Mouse (Mus musculus) hindbrain, embryonic 10.5 days (tissue): ENCODE data around the gene Adgrl1. TPM values are rescaled to one million over a fixed set of nuclear protein-coding genes. Genes with fewer than 3 reads are reported as not detected.

ENCODE experiments used
- DNase-seq: peaks from one replicate; pipeline ENCODE4 v3.0.0-alpha.2; 2017; ENCODE audit warnings: low spot score
- H3K27ac ChIP-seq: fragments of 300-500 bp; sonication (generic); 2 replicates; pipeline ENCODE4 v1.5.1; 2016; ENCODE audit warnings: mild to moderate bottlenecking, moderate library complexity
- H3K27me3 ChIP-seq: fragments of 300-500 bp; sonication (generic); 2 replicates; pipeline ENCODE4 v1.6.1; 2016; ENCODE audit warnings: mild to moderate bottlenecking; ENCODE audit not compliant: poor library complexity, insufficient read depth, severe bottlenecking
- H3K36me3 ChIP-seq: fragments of 300-500 bp; sonication (generic); 2 replicates; pipeline ENCODE4 v1.6.1; 2016; ENCODE audit warnings: mild to moderate bottlenecking, moderate library complexity
- H3K4me1 ChIP-seq: fragments of 300-500 bp; sonication (generic); replicated peaks from 2 replicates; pipeline ENCODE4 v1.6.1; 2016; ENCODE audit warnings: mild to moderate bottlenecking
- H3K4me3 ChIP-seq: fragments of 300-500 bp; sonication (generic); 2 replicates; pipeline ENCODE4 v1.5.1; 2016; ENCODE audit warnings: mild to moderate bottlenecking, moderate library complexity
- H3K9me3 ChIP-seq: fragments of 300-500 bp; sonication (generic); 2 replicates; pipeline ENCODE4 v1.6.1; 2016; ENCODE audit warnings: mild to moderate bottlenecking, moderate library complexity
- WGBS: fragments of 180-500 bp; shearing (Covaris S2); methylation state at CpG from one replicate; pipeline ENCODE4 v1.1.7; 2016; 5-methylcytosine and 5-hydroxymethylcytosine counted together
- polyA plus RNA-seq: library from polyadenylated mRNA; unstranded; fragments of >200 nt; fragmentation: Nextera tagmentation; extraction: Ambion mirVana; gene quantifications from 2 replicates; pipeline ENCODE4 v1.2.1, GENCODE M21; 2016

Gene Adgrl1
- polyA plus RNA-seq, 1 experiment from 2014 or later: 15.4 TPM

GRCm38 (mm10) chr8:83911809-83912731 lies 12.2 kb downstream of the Adgrl1 start:
- no peak overlapping the region for H3K4me3 ChIP-seq
- no peaks in the 10 kb centered on the region for H3K9me3 ChIP-seq
- no peaks in the 10 kb centered on the region for H3K27me3 ChIP-seq
- peaks cover 10% of the 10 kb centered on the region; the same call in 1 of the 2 replicates for H3K36me3 ChIP-seq
- peaks cover 38% of the 10 kb centered on the region for H3K4me1 ChIP-seq
- DNase-seq: no peak
- no peak overlapping the region for H3K27ac ChIP-seq
- 83% methylated on average over 5 of the region's 5 CpGs for WGBS

GRCm38 (mm10) chr8:83914232-83914631 lies 14.3 kb downstream of the Adgrl1 start:
- WGBS: 93% methylated on average over 3 of the region's 3 CpGs

GRCm38 (mm10) chr8:83914860-83915259 lies 15.0 kb downstream of the Adgrl1 start:
- Histone ChIP-seq H3K27ac (no peak overlapping the region), H3K4me1 (peaks cover 19% of the 10 kb centered on the region), H3K27me3 (no peaks in the 10 kb centered on the region), H3K9me3 (no peaks in the 10 kb centered on the region), H3K36me3 (peaks cover 18% of the 10 kb centered on the region), H3K4me3 (no peak overlapping the region)
- WGBS: 59% methylated on average over 5 of the region's 5 CpGs
- DNase-seq: no peak

More at GRCm38 (mm10) chr8:83914232-83914631, 14.3 kb downstream of the Adgrl1 start:
- H3K27ac ChIP-seq: no peak overlapping the region
- H3K27me3 ChIP-seq: no peaks in the 10 kb centered on the region
- no peaks in the 10 kb centered on the region for H3K9me3 ChIP-seq
- H3K4me1 ChIP-seq: peaks cover 25% of the 10 kb centered on the region
- no peak for DNase-seq
- peaks cover 16% of the 10 kb centered on the region for H3K36me3 ChIP-seq
- H3K4me3 ChIP-seq: no peak overlapping the region

GRCm38 (mm10) chr8:83916015-83916414 lies 16.1 kb downstream of the Adgrl1 start:
- peaks cover 16% of the 10 kb centered on the region for H3K4me1 ChIP-seq
- 82% methylated on average over 5 of the region's 5 CpGs for WGBS
- H3K4me3 ChIP-seq: no peak overlapping the region
- no peak overlapping the region for H3K27ac ChIP-seq
- no peak for DNase-seq
- H3K36me3 ChIP-seq: peaks cover 28% of the 10 kb centered on the region
- no peaks in the 10 kb centered on the region for H3K27me3 ChIP-seq
- no peaks in the 10 kb centered on the region for H3K9me3 ChIP-seq

GRCm38 (mm10) chr8:83917566-83917965 lies 17.7 kb downstream of the Adgrl1 start:
- H3K9me3 ChIP-seq: no peaks in the 10 kb centered on the region
- H3K27ac ChIP-seq: no peak overlapping the region
- H3K4me3 ChIP-seq: no peak overlapping the region
- peaks cover 16% of the 10 kb centered on the region for H3K4me1 ChIP-seq
- WGBS: 84% methylated on average over 6 of the region's 6 CpGs
- DNase-seq: no peak
- H3K36me3 ChIP-seq: peaks cover 40% of the 10 kb centered on the region
- no peaks in the 10 kb centered on the region for H3K27me3 ChIP-seq

- H3K27ac ChIP-seq: no peak overlapping the region
- no peak overlapping the region for H3K4me3 ChIP-seq
- H3K4me1 ChIP-seq: no peaks in the 10 kb centered on the region; the same call in 1 of the 2 replicates
- DNase-seq: peak; percentile 81
- peaks cover 74% of the 10 kb centered on the region for H3K36me3 ChIP-seq
- 82% methylated on average over 3 of the region's 3 CpGs for WGBS
- no peaks in the 10 kb centered on the region for H3K9me3 ChIP-seq
- H3K27me3 ChIP-seq: no peaks in the 10 kb centered on the region
Measured at GRCm38 (mm10) chr8:83921558-83921957, 21.7 kb downstream of the Adgrl1 start.

- 92% methylated on average over 8 of the region's 8 CpGs for WGBS
- no peak for DNase-seq
- Histone ChIP-seq H3K4me1 (peaks cover 3% of the 10 kb centered on the region; the same call in 1 of the 2 replicates), H3K27ac (no peak overlapping the region), H3K9me3 (no peaks in the 10 kb centered on the region), H3K4me3 (no peak overlapping the region), H3K36me3 (peaks cover 85% of the 10 kb centered on the region), H3K27me3 (no peaks in the 10 kb centered on the region)
Measured at GRCm38 (mm10) chr8:83922727-83923126, 22.8 kb downstream of the Adgrl1 start.

GRCm38 (mm10) chr8:83924585-83924984 lies 24.7 kb downstream of the Adgrl1 start:
- Histone ChIP-seq H3K36me3 (peaks cover 92% of the 10 kb centered on the region), H3K4me1 (peaks cover 3% of the 10 kb centered on the region; the same call in 1 of the 2 replicates), H3K27ac (no peak overlapping the region), H3K4me3 (no peak overlapping the region), H3K9me3 (no peaks in the 10 kb centered on the region), H3K27me3 (no peaks in the 10 kb centered on the region)
- WGBS: 87% methylated on average over 5 of the region's 5 CpGs
- no peak for DNase-seq

GRCm38 (mm10) chr8:83926266-83926665 lies 26.4 kb downstream of the Adgrl1 start:
- peaks cover 3% of the 10 kb centered on the region; the same call in 1 of the 2 replicates for H3K4me1 ChIP-seq
- DNase-seq: no peak
- no peak overlapping the region for H3K4me3 ChIP-seq
- peaks cover 93% of the 10 kb centered on the region for H3K36me3 ChIP-seq
- H3K9me3 ChIP-seq: no peaks in the 10 kb centered on the region
- H3K27me3 ChIP-seq: no peaks in the 10 kb centered on the region
- 74% methylated on average over 7 of the region's 7 CpGs for WGBS
- H3K27ac ChIP-seq: no peak overlapping the region

- Histone ChIP-seq H3K4me3 (no peak overlapping the region), H3K4me1 (no peaks in the 10 kb centered on the region), H3K27ac (no peak overlapping the region), H3K27me3 (no peaks in the 10 kb centered on the region), H3K36me3 (peaks cover 100% of the 10 kb centered on the region), H3K9me3 (no peaks in the 10 kb centered on the region)
- no peak for DNase-seq
- 89% methylated on average over 5 of the region's 5 CpGs for WGBS
Measured at GRCm38 (mm10) chr8:83934222-83934621, 34.3 kb downstream of the Adgrl1 start.

GRCm38 (mm10) chr8:83934994-83935393 lies 35.1 kb downstream of the Adgrl1 start:
- Histone ChIP-seq H3K27ac (no peak overlapping the region), H3K27me3 (no peaks in the 10 kb centered on the region), H3K9me3 (no peaks in the 10 kb centered on the region), H3K36me3 (peaks cover 98% of the 10 kb centered on the region), H3K4me1 (no peaks in the 10 kb centered on the region), H3K4me3 (no peak overlapping the region)
- DNase-seq: no peak
- WGBS: 89% methylated on average over 2 of the region's 2 CpGs

GRCm38 (mm10) chr8:83935435-83935834 lies 35.5 kb downstream of the Adgrl1 start:
- DNase-seq: no peak
- 92% methylated on average over 8 of the region's 8 CpGs for WGBS
- peaks cover 96% of the 10 kb centered on the region for H3K36me3 ChIP-seq

GRCm38 (mm10) chr8:83937645-83938044 lies 37.7 kb downstream of the Adgrl1 start:
- Histone ChIP-seq H3K27me3 (no peaks in the 10 kb centered on the region), H3K27ac (no peak overlapping the region), H3K9me3 (no peaks in the 10 kb centered on the region), H3K4me3 (no peak overlapping the region), H3K4me1 (no peaks in the 10 kb centered on the region), H3K36me3 (peaks cover 74% of the 10 kb centered on the region)
- no peak for DNase-seq
- WGBS: 97% methylated on average over 7 of the region's 7 CpGs

More at GRCm38 (mm10) chr8:83935435-83935834, 35.5 kb downstream of the Adgrl1 start:
- Histone ChIP-seq H3K4me3 (no peak overlapping the region), H3K27ac (no peak overlapping the region), H3K4me1 (no peaks in the 10 kb centered on the region), H3K9me3 (no peaks in the 10 kb centered on the region), H3K27me3 (no peaks in the 10 kb centered on the region)
